Mouse (Mus musculus): ENCODE measurements around the gene Bahd1.

The Bahd1 gene

DNA sequence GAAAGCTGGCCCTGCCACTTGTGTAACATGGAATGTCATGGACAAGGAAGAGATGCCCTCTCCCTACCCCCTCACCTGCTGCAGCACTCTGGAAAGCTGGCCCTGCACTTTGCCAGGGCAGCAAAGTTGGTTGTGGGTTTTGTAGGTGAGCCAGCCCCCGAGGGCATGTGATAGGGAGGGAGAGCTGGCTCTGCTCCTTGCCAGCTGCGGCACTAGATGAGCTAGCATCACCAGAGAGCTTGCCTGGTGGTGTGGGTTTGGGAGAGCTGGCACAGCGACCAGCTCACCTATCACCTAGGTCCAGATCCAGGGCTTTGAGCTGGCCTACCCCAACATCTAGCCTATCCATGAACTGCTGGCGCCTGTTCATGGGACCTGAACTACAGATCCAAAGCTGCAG is 48.6 kb downstream of the Bahd1 start:
- no peak for DNase-seq

DNA sequence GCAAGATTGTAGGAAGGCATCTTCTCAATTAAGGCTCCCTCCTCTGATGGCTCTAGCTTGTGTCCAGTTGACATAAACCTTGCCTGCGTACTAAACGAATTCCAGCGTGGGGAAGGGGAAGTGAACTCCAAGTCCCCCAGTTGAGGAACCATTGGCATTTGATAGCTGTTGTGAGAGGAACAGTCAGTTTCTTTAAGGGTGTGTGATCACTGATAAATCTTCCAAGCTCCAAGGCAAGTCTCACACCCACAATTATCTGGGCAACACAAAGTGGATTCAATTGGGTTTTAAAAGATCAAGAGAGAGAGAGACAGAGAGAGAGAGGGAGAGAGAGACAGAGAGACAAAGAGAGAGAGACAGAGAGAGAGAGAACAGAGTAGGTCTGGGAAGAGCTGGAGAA is 49.5 kb downstream of the Bahd1 start:
- no peak for DNase-seq

DNA sequence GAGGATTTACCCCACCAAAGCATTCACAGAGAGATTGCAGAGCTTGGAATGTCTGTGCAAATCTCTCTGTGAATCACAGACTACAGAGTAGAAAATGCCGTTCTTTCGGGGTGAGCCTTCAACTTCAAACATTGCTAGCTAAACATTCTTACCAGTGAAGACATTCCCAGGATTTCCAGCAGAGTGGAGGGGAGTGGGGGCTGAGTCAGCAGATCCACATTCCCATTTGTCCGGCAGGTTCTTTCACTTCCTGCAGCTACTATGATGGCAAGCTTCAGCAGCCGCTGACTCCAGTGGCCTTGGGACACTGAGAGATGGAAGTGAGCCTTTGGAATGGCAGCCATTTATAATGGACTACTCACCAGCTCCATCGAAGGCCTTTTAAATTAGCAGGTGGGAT is 56.3 kb downstream of the Bahd1 start:
- no peak for DNase-seq

DNA sequence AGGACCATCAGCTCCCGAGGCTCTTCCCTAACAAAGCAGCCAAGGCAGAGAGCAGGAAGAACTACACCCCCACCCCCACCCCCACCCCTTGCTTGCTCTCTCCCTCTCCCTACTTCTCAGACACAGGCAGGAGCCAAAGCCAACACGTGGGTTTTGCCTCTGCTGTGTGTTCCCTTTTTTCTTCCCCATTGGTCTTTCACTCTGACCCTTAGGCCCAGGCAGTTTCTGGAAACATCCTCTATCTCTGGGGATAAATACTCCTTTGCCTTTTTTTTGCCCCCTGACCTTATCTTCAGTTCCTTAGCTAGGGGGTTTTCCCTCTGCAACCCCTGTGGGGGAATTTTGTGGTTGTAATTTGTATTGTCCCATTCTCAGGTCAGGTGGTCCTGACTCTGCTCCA is 59.5 kb downstream of the Bahd1 start:
- no peak for DNase-seq

DNA sequence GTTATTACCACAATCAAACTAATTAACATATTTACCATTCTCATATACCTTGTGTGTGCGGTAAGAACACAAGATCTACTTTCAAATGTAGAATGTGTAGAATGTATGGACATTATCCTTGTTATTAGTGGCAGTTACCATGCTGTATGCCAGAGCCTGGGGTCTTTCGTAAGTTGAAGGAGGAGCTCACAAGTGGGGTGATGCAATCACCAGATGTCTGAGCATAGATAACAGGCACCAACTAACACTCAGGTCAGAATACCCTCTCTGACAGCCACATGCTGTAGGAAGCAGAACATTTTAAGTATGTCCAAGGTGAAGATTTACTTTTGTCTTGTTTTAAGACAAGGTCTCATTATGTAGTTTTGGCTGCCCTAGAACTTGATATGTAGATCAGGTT is 60.2 kb downstream of the Bahd1 start:
- DNase-seq, result no peak

DNA sequence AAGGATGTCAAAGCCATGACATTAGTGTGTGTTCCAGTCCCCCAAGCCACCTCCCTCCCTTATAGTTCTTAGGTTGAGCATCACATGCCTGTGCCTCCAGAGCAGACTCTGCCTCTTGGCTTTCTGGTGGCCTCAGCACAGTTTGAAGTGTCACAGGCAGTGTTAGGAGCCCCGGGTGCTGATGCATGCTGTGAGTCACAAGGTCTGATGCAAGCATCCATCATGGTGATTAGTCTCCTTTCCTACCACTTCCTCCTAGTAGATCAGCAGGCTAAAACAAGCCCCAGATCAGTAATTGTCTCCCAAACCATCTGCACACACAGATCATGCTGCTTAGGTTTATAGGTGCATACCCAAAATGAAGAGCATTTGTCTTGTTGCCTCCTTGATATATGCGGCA is 61.4 kb downstream of the Bahd1 start:
- no peak for DNase-seq

DNA sequence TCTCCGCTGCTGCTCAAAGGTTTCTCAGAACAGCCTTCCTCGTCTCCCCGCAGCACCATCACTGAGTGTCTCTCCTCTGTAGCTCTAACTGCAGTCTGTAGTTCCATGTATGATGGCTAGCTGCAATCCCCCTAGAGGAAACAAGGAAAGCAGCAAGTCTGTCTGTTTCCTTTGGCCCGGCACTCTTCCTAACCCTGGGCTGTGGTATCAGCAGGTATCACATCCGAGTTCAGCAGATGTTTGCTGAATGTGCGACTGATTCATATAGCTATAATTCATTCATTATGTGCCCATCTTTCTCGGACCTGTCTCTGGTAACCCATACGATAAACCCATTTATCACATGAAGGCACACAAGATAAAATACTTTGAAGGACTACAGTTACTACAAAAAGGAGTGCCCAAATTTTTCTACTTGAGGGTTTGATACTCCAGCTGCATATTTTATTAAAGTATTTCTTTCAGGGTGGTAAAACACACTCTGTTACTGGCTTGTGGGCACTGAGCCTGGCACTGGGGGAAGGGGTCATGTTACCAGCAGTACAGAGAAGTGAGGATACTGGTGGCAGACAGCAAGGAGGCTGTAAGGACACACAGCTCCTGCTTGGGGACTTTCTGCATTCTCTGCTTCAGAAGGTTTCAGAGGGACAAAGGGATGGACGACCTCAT is 63.0 kb downstream of the Bahd1 start:
- no peak for DNase-seq

DNA sequence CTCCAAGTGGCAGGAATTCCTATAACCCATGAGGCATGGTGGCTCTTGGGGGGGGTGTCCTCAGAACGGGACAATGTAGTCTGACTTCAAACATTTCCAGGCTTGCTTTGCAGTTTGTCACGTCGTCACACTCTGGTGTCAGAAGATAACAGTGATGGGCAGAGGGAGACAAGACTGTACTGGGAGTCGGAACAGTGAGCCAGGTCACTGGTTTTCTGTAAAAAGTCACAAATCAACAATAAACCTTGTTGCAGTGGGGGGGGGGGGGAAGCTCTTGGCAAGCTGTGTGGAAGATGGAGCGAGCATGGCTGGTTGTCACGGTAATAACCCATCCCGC is 63.5 kb downstream of the Bahd1 start:
- DNase-seq, result no peak

DNA sequence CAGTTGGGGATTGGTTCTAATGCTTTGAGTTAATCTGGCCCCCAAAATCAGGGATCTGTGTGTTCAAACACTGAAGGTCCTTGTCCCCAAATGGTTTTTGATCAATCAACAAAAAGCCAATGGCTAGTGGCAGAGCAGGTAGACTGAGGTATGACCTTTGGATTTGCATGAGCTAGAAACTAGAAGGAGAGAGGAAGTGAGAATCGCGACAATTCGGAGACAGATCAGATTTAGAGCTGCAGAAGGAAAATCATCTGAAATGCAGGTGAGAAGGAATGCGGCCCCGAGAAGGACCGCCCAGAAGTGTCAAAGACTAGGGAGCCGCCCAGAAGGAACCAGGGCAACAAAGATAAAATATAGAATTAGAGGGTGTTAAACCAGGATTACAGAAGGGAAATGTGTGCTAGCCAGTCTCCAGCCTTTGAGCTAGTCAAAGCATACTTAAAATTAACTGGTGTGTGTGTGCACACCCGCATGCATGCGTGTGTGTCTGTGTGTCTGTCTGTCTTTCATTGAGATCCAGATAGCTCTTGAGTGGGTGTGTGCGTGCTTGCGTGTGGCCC is 69.5 kb downstream of the Bahd1 start:
- DNase-seq, result no peak

DNA sequence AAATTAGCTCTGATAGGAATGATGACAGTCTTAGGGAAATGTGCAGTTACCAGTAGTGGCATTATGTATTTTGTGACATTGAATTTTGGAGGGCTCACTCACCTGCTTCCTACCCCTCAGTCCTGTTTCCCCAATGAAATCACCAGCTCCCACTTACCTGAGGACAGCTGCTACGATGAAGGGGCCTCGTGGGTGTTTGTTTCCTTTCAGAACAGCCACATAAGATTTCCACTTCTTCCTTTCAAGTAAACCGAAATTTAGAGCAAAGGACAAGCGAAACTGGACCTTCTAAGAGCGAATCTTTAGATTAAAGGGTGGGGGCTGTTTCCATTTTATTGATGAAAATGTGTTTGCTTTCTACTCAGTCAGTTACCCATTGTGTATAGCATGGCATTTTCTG is 71.9 kb downstream of the Bahd1 start:
- no peak for DNase-seq

DNA sequence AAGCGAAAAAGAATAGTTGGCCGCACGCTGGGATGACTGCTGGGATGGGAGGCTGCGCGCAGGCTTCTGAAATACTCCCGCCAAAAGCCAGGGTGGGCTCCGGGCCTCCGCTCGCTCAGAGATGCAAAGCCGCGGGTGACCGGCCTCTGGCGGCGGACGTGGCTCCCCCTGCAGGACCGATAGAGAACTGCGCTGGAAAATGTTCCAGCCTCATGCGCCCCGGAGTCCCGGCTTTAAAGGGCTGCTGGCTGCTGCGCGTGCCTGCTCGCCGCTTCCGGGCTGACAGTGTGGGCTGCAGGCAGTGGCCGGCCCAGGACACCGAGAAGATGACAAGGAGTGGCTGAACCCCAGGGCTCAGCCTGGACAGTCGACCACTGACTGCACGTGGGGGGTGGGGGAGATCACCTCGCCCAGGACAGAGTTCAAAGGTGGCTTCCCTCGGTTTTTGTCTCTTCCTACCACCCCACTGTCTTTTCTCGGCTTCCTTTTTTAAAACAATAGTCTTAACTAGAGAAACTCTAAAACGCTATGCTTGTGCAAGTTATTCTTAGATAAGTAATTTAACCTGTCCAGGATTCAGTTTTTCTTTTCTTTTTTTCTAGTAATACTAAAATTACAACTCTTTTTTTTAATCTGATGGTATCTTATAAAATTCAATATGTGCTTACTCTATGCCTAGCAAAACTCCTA is 72.7 kb downstream of the Bahd1 start:
- DNase-seq, result peak; percentile 81

Data from cerebellum, adult 11 months (tissue).